Mouse (Mus musculus) E14TG2a.4 (cell line): ENCODE data around the gene Aldh3a1.

ENCODE experiments used
- CTCF ChIP-seq: conservative IDR thresholded peaks from 2 replicates; pipeline ENCODE4 v1.5.1; 2014; ENCODE audit warnings: low read length
- NANOG ChIP-seq: IDR thresholded peaks from 2 replicates; pipeline ENCODE4 v1.6.1; 2014; ENCODE audit warnings: borderline replicate concordance, low read length, mixed read lengths

GRCm38 (mm10) chr11:61263841-61264240, 56.5 kb downstream of the Aldh3a1 start:
- no peak for TF ChIP-seq CTCF
- no peak for TF ChIP-seq NANOG
